Mouse (Mus musculus): ENCODE data around the gene Farsb. TPM values are rescaled to one million over a fixed set of nuclear protein-coding genes. Genes with fewer than 3 reads are reported as not detected.

Farsb gene
- polyA plus RNA-seq (2017; shearing (Covaris generic)) = 110 TPM

GRCm38 (mm10) chr1:78488752-78489492 lies at the start of gene Farsb:
Farsb (minus strand) TSS chr1:78488897.

GRCm38 (mm10) chr1:78511621-78512160 lies 23.0 kb upstream of the Farsb start, which contains the start of gene BC035947:
BC035947 (minus strand) TSS chr1:78512158.

GRCm38 (mm10) chr1:78510862-78511261 lies 22.2 kb upstream of the Farsb start, which contains the start of gene Mogat1:
Mogat1 (plus strand) TSS chr1:78510991.

Other genes with a start within 250 kb of the Farsb start
- 0.90 TPM for gene Sgpp2, start 178.6 kb downstream of the Farsb start, polyA plus RNA-seq (2017; shearing (Covaris generic))
- 0.79 TPM for gene Mogat1, start 22.1 kb upstream of the Farsb start, polyA plus RNA-seq (2017; shearing (Covaris generic))
- gene BC035947, start 23.3 kb upstream of the Farsb start, polyA plus RNA-seq (2017; shearing (Covaris generic)) = not detected
- gene Acsl3, start 168.9 kb upstream of the Farsb start, polyA plus RNA-seq (2017; shearing (Covaris generic)) = 4.3 TPM
- 0.51 TPM for gene Utp14b, start 169.1 kb upstream of the Farsb start, polyA plus RNA-seq (2017; shearing (Covaris generic))